Mouse (Mus musculus) liver, postnatal 0 days (tissue): ENCODE measurements at regions not wholly inside any gene's neighbourhood (a gene's known extent, or its start where the extent isn't known, plus 50 kb on each side); places are given as distances from the start of the nearest gene placed in this dataset.

Source experiments
- CTCF ChIP-seq: sonication (generic); IDR thresholded peaks from 2 replicates; pipeline ENCODE4 v1.5.1; 2016; ENCODE audit warnings: antibody characterized with exemption, low read depth
- EP300 ChIP-seq: IDR thresholded peaks from 2 replicates; pipeline ENCODE4 v1.6.1; 2016; ENCODE audit warnings: antibody characterized with exemption, low read depth, mild to moderate bottlenecking

GRCm38 (mm10) chr11:24652852-24653251 lies 575.0 kb downstream of the Bcl11a start:
- TF ChIP-seq EP300: no peak
- no peak for TF ChIP-seq CTCF
